ENCODE assay signal across 14 mouse cellular contexts in genomic region chrX:73941860-73942259, GRCm38 (mm10).
"Had no signal": no experiment of that assay in that cellular context is flagged by ENCODE, and none has a peak within 500 bp of the region (broad histone marks: within the 10 kb centered on the region; RNA-seq: fewer than 3 reads in every experiment).

No protein-coding gene starts in this region.

- H3K9ac ChIP-seq: kidney, embryonic 15.5 days; lung, embryonic 15.5 days; neural tube, embryonic 15.5 days had no signal

- H3K4me1 ChIP-seq: kidney, embryonic 15.5 days; limb, embryonic 10.5 days; lung, embryonic 15.5 days; midbrain, embryonic 10.5 days; neural tube, embryonic 15.5 days had no signal

- H3K27ac ChIP-seq: kidney, embryonic 15.5 days; limb, embryonic 10.5 days; lung, embryonic 15.5 days; midbrain, embryonic 10.5 days; neural tube, embryonic 15.5 days had no signal

- H3K4me3 ChIP-seq: kidney, embryonic 15.5 days; limb, embryonic 10.5 days; lung, embryonic 15.5 days; midbrain, embryonic 10.5 days; myocyte; neural tube, embryonic 15.5 days had no signal

- H3K27me3 ChIP-seq: kidney, embryonic 15.5 days; lung, embryonic 15.5 days; neural tube, embryonic 15.5 days had no signal

- H3K4me2 ChIP-seq: kidney, embryonic 15.5 days; liver, embryonic 11.5 days; lung, embryonic 15.5 days; neural tube, embryonic 15.5 days had no signal

- H3K9me3 ChIP-seq: kidney, embryonic 15.5 days; limb, embryonic 10.5 days; lung, embryonic 15.5 days; midbrain, embryonic 10.5 days; neural tube, embryonic 15.5 days had no signal

- DNase-seq: kidney, adult 2 months; kidney, postnatal 14 days; lung, postnatal 14 days; midbrain, embryonic 14.5 days; right cerebral cortex, adult 18-20 months; thymus, adult 2 months; thymus, postnatal 25 days had no signal
